Mouse (Mus musculus): ENCODE data around the gene Exoc3l4. TPM values are rescaled to one million over a fixed set of nuclear protein-coding genes. Genes with fewer than 3 reads are reported as not detected.

The Exoc3l4 gene
- polyA plus RNA-seq, 1 experiment from 2014 or later = 1.2 TPM

- Histone ChIP-seq H3K4me3 (ENCODE audit: low read depth, low read length) (no peak overlapping the region), H3K27ac (ENCODE audit: low read depth, low read length) (no peak overlapping the region), H3K4me1 (ENCODE audit: control insufficient read depth, insufficient read depth, low read length) (no peaks in the 10 kb centered on the region), H3K4me2 (ENCODE audit: low read depth, low read length) (no peak overlapping the region), H3K27me3 (ENCODE audit: control insufficient read depth, insufficient read depth, low read length) (peaks cover 15% of the 10 kb centered on the region), H3K9ac (replicated peaks; ENCODE audit: low read depth, low read length) (no peak overlapping the region), H3K9me3 (ENCODE audit: control insufficient read depth, low read length) (no peaks in the 10 kb centered on the region), H3K36me3 (ENCODE audit: control insufficient read depth, insufficient read depth, low read length) (no peaks in the 10 kb centered on the region)
- 85% methylated on average over 7 of the region's 7 CpGs for WGBS
- ATAC-seq (ENCODE audit: low read depth) = no peak
Observed at GRCm38 (mm10) chr12:111451561-111451960, 34.7 kb downstream of the Exoc3l4 start.

GRCm38 (mm10) chr12:111454021-111454420 is 37.2 kb downstream of the Exoc3l4 start:
- Histone ChIP-seq H3K4me3 (ENCODE audit: low read depth, low read length) (no peak overlapping the region), H3K36me3 (ENCODE audit: control insufficient read depth, insufficient read depth, low read length) (no peaks in the 10 kb centered on the region), H3K9ac (replicated peaks; ENCODE audit: low read depth, low read length) (no peak overlapping the region), H3K4me2 (ENCODE audit: low read depth, low read length) (no peak overlapping the region), H3K4me1 (ENCODE audit: control insufficient read depth, insufficient read depth, low read length) (no peaks in the 10 kb centered on the region), H3K27ac (ENCODE audit: low read depth, low read length) (no peak overlapping the region), H3K9me3 (ENCODE audit: control insufficient read depth, low read length) (no peaks in the 10 kb centered on the region), H3K27me3 (ENCODE audit: control insufficient read depth, insufficient read depth, low read length) (no peaks in the 10 kb centered on the region; the same call in none of the 2 replicates)
- WGBS = 37% methylated on average over 4 of the region's 4 CpGs
- no peak for ATAC-seq (ENCODE audit: low read depth)

- Histone ChIP-seq H3K4me3 (ENCODE audit: low read depth, low read length) (no peak overlapping the region), H3K9me3 (ENCODE audit: control insufficient read depth, low read length) (no peaks in the 10 kb centered on the region), H3K4me2 (ENCODE audit: low read depth, low read length) (no peak overlapping the region), H3K27me3 (ENCODE audit: control insufficient read depth, insufficient read depth, low read length) (peaks cover 1% of the 10 kb centered on the region), H3K27ac (ENCODE audit: low read depth, low read length) (no peak overlapping the region), H3K9ac (replicated peaks; ENCODE audit: low read depth, low read length) (no peak overlapping the region), H3K4me1 (ENCODE audit: control insufficient read depth, insufficient read depth, low read length) (no peaks in the 10 kb centered on the region), H3K36me3 (ENCODE audit: control insufficient read depth, insufficient read depth, low read length) (no peaks in the 10 kb centered on the region)
- no peak for ATAC-seq (ENCODE audit: low read depth)
- WGBS = 60% methylated on average over 10 of the region's 10 CpGs
Observed at GRCm38 (mm10) chr12:111454543-111455280, 37.9 kb downstream of the Exoc3l4 start.

GRCm38 (mm10) chr12:111455311-111455846 is 38.6 kb downstream of the Exoc3l4 start:
- ATAC-seq (ENCODE audit: low read depth) = no peak
- Histone ChIP-seq H3K27ac (ENCODE audit: low read depth, low read length) (no peak overlapping the region), H3K4me1 (ENCODE audit: control insufficient read depth, insufficient read depth, low read length) (no peaks in the 10 kb centered on the region), H3K27me3 (ENCODE audit: control insufficient read depth, insufficient read depth, low read length) (peaks cover 3% of the 10 kb centered on the region), H3K36me3 (ENCODE audit: control insufficient read depth, insufficient read depth, low read length) (no peaks in the 10 kb centered on the region), H3K4me2 (ENCODE audit: low read depth, low read length) (no peak overlapping the region), H3K9ac (replicated peaks; ENCODE audit: low read depth, low read length) (no peak overlapping the region), H3K9me3 (ENCODE audit: control insufficient read depth, low read length) (no peaks in the 10 kb centered on the region), H3K4me3 (ENCODE audit: low read depth, low read length) (no peak overlapping the region)
- WGBS = 79% methylated on average over 12 of the region's 12 CpGs

- no peak overlapping the region for H3K9ac ChIP-seq (replicated peaks; ENCODE audit: low read depth, low read length)
- no peak overlapping the region for H3K4me3 ChIP-seq (ENCODE audit: low read depth, low read length)
- H3K4me2 ChIP-seq (ENCODE audit: low read depth, low read length) = no peak overlapping the region
- no peak overlapping the region for H3K27ac ChIP-seq (ENCODE audit: low read depth, low read length)
- no peak for ATAC-seq (ENCODE audit: low read depth)
- H3K9me3 ChIP-seq (ENCODE audit: control insufficient read depth, low read length) = no peaks in the 10 kb centered on the region
- H3K27me3 ChIP-seq (ENCODE audit: control insufficient read depth, insufficient read depth, low read length) = peaks cover 3% of the 10 kb centered on the region; the same call in 1 of the 2 replicates
- H3K36me3 ChIP-seq (ENCODE audit: control insufficient read depth, insufficient read depth, low read length) = no peaks in the 10 kb centered on the region
- no peaks in the 10 kb centered on the region for H3K4me1 ChIP-seq (ENCODE audit: control insufficient read depth, insufficient read depth, low read length)
- WGBS = 67% methylated on average over 8 of the region's 8 CpGs
Observed at GRCm38 (mm10) chr12:111455860-111456259, 39.0 kb downstream of the Exoc3l4 start.

GRCm38 (mm10) chr12:111457742-111458141 is 40.9 kb downstream of the Exoc3l4 start:
- ATAC-seq (ENCODE audit: low read depth) = no peak
- peaks cover 3% of the 10 kb centered on the region; the same call in 1 of the 2 replicates for H3K27me3 ChIP-seq (ENCODE audit: control insufficient read depth, insufficient read depth, low read length)
- no peak overlapping the region for H3K4me3 ChIP-seq (ENCODE audit: low read depth, low read length)
- no peaks in the 10 kb centered on the region for H3K4me1 ChIP-seq (ENCODE audit: control insufficient read depth, insufficient read depth, low read length)
- H3K9me3 ChIP-seq (ENCODE audit: control insufficient read depth, low read length) = no peaks in the 10 kb centered on the region
- 83% methylated on average over 1 of the region's 1 CpGs for WGBS
- H3K36me3 ChIP-seq (ENCODE audit: control insufficient read depth, insufficient read depth, low read length) = no peaks in the 10 kb centered on the region
- no peak overlapping the region for H3K9ac ChIP-seq (replicated peaks; ENCODE audit: low read depth, low read length)
- H3K4me2 ChIP-seq (ENCODE audit: low read depth, low read length) = no peak overlapping the region
- H3K27ac ChIP-seq (ENCODE audit: low read depth, low read length) = no peak overlapping the region

GRCm38 (mm10) chr12:111463570-111463969 is 46.8 kb downstream of the Exoc3l4 start:
- WGBS = 88% methylated on average over 7 of the region's 7 CpGs
- no peak overlapping the region for H3K4me2 ChIP-seq (ENCODE audit: low read depth, low read length)
- no peaks in the 10 kb centered on the region for H3K4me1 ChIP-seq (ENCODE audit: control insufficient read depth, insufficient read depth, low read length)
- H3K27ac ChIP-seq (ENCODE audit: low read depth, low read length) = no peak overlapping the region
- peaks cover 3% of the 10 kb centered on the region; the same call in 1 of the 2 replicates for H3K27me3 ChIP-seq (ENCODE audit: control insufficient read depth, insufficient read depth, low read length)
- H3K9ac ChIP-seq (replicated peaks; ENCODE audit: low read depth, low read length) = no peak overlapping the region
- no peak for ATAC-seq (ENCODE audit: low read depth)
- no peak overlapping the region for H3K4me3 ChIP-seq (ENCODE audit: low read depth, low read length)
- H3K9me3 ChIP-seq (ENCODE audit: control insufficient read depth, low read length) = no peaks in the 10 kb centered on the region
- no peaks in the 10 kb centered on the region for H3K36me3 ChIP-seq (ENCODE audit: control insufficient read depth, insufficient read depth, low read length)

- Histone ChIP-seq H3K4me1 (ENCODE audit: control insufficient read depth, insufficient read depth, low read length) (no peaks in the 10 kb centered on the region), H3K36me3 (ENCODE audit: control insufficient read depth, insufficient read depth, low read length) (no peaks in the 10 kb centered on the region), H3K4me3 (ENCODE audit: low read depth, low read length) (no peak overlapping the region), H3K9ac (replicated peaks; ENCODE audit: low read depth, low read length) (no peak overlapping the region), H3K9me3 (ENCODE audit: control insufficient read depth, low read length) (no peaks in the 10 kb centered on the region), H3K27me3 (ENCODE audit: control insufficient read depth, insufficient read depth, low read length) (no peaks in the 10 kb centered on the region), H3K4me2 (ENCODE audit: low read depth, low read length) (no peak overlapping the region), H3K27ac (ENCODE audit: low read depth, low read length) (no peak overlapping the region)
- no peak for ATAC-seq (ENCODE audit: low read depth)
- WGBS = 93% methylated on average over 3 of the region's 3 CpGs
Observed at GRCm38 (mm10) chr12:111466369-111466768, 49.6 kb downstream of the Exoc3l4 start.

GRCm38 (mm10) chr12:111468206-111468605 is 51.4 kb downstream of the Exoc3l4 start:
- no peak overlapping the region for H3K9ac ChIP-seq (replicated peaks; ENCODE audit: low read depth, low read length)
- H3K27ac ChIP-seq (ENCODE audit: low read depth, low read length) = no peak overlapping the region
- H3K27me3 ChIP-seq (ENCODE audit: control insufficient read depth, insufficient read depth, low read length) = no peaks in the 10 kb centered on the region
- no peaks in the 10 kb centered on the region for H3K4me1 ChIP-seq (ENCODE audit: control insufficient read depth, insufficient read depth, low read length)
- no peaks in the 10 kb centered on the region for H3K36me3 ChIP-seq (ENCODE audit: control insufficient read depth, insufficient read depth, low read length)
- H3K4me2 ChIP-seq (ENCODE audit: low read depth, low read length) = no peak overlapping the region
- H3K9me3 ChIP-seq (ENCODE audit: control insufficient read depth, low read length) = no peaks in the 10 kb centered on the region
- no peak overlapping the region for H3K4me3 ChIP-seq (ENCODE audit: low read depth, low read length)
- 67% methylated on average over 7 of the region's 7 CpGs for WGBS
- ATAC-seq (ENCODE audit: low read depth) = no peak
